Mouse (Mus musculus) liver, embryonic 12.5 days (tissue): ENCODE data around the gene Prdm10. TPM values are rescaled to one million over a fixed set of nuclear protein-coding genes. Genes with fewer than 3 reads are reported as not detected.

Experiments
- ATAC-seq: fragments of 200-750 bp; cut with Nextera tagmentation; 2 replicates; pipeline ENCODE4 v1.8.0; 2017; ENCODE audit warnings: moderate number of reproducible peaks, mild to moderate bottlenecking, moderate library complexity
- H3K27ac ChIP-seq: fragments of 300-500 bp; sonication (generic); 2 replicates; pipeline ENCODE4 v1.5.1; 2016; ENCODE audit warnings: mild to moderate bottlenecking
- H3K27me3 ChIP-seq: fragments of 300-500 bp; sonication (generic); replicated peaks from 2 replicates; pipeline ENCODE4 v1.6.1; 2016; ENCODE audit warnings: mild to moderate bottlenecking, moderate library complexity
- H3K36me3 ChIP-seq: fragments of 300-500 bp; sonication (generic); 2 replicates; pipeline ENCODE4 v1.6.1; 2016; ENCODE audit warnings: mild to moderate bottlenecking, moderate library complexity
- H3K4me1 ChIP-seq: fragments of 300-500 bp; sonication (generic); 2 replicates; pipeline ENCODE4 v1.6.1; 2016
- H3K4me2 ChIP-seq: fragments of 300-500 bp; sonication (generic); 2 replicates; pipeline ENCODE4 v1.6.1; 2016; ENCODE audit warnings: mild to moderate bottlenecking, moderate library complexity
- H3K4me3 ChIP-seq: fragments of 300-500 bp; sonication (generic); 2 replicates; pipeline ENCODE4 v1.5.1; 2016; ENCODE audit warnings: mild to moderate bottlenecking, moderate library complexity
- H3K9ac ChIP-seq: fragments of 300-500 bp; sonication (generic); 2 replicates; pipeline ENCODE4 v1.6.1; 2016; ENCODE audit warnings: mild to moderate bottlenecking, moderate library complexity
- H3K9me3 ChIP-seq: fragments of 300-500 bp; sonication (generic); replicated peaks from 2 replicates; pipeline ENCODE4 v1.6.1; 2016; ENCODE audit warnings: mild to moderate bottlenecking, moderate library complexity
- WGBS: fragments of 180-500 bp; shearing (Covaris S2); methylation state at CpG from one replicate; pipeline ENCODE4 v1.1.7; 2016; ENCODE audit not compliant: insufficient replicate concordance; 5-methylcytosine and 5-hydroxymethylcytosine counted together
- polyA plus RNA-seq: library from polyadenylated mRNA; unstranded; fragments of >200 nt; fragmentation: Nextera tagmentation; extraction: Ambion mirVana; gene quantifications from 2 replicates; pipeline ENCODE4 v1.2.1, GENCODE M21; 2016

The Prdm10 gene
- polyA plus RNA-seq, 1 experiment from 2014 or later = 4.7 TPM

DNA sequence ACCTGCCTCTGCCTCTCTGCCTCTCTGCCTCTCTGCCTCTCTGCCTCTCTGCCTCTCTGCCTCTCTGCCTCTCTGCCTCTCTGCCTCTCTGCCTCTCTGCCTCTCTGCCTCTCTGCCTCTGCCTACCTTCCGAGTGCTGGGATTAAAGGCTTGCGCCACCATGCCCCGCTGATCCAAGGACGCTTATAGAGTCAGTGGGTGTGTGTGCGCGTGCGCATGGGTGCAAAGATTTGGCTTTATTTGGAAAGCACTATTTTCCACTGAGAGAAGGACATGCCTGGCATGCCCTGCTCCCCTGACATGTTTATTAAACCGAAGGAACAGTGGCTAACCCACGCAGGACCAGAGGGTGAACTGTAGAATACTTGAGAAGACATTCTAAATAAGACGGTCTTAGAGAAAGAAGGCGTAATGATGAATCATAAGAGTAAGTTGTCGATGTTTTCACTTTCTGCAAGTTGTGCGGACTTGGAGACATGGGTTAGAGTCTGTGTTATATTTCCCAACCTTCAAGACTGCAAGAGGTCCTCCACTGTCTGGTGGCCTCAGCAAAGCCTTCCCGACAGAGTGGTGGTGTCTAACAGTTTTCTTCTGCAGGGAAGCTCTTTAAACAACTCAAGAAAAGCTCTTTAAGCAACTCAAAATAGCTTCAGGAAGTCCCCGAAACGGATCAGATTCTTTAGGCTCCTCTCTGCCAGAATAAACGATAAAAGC is 104.6 kb downstream of the Prdm10 start:
- 78% methylated on average over 17 of the region's 17 CpGs for WGBS
- Histone ChIP-seq H3K27ac (no peak overlapping the region), H3K4me3 (peak overlapping the region; percentile 94), H3K27me3 (no peaks in the 10 kb centered on the region), H3K36me3 (peaks cover 12% of the 10 kb centered on the region), H3K9me3 (no peaks in the 10 kb centered on the region), H3K9ac (peak overlapping the region; percentile 95; the same call in 1 of the 2 replicates), H3K4me1 (peaks cover 31% of the 10 kb centered on the region), H3K4me2 (peak overlapping the region; percentile 80)
- ATAC-seq = no peak

- peak overlapping the region; percentile 80 for H3K4me2 ChIP-seq
- H3K9me3 ChIP-seq = no peaks in the 10 kb centered on the region
- H3K9ac ChIP-seq = peak overlapping the region; percentile 95
- no peaks in the 10 kb centered on the region for H3K27me3 ChIP-seq
- H3K27ac ChIP-seq = no peak overlapping the region
- H3K4me1 ChIP-seq = peaks cover 31% of the 10 kb centered on the region
- peak; percentile 43 for ATAC-seq
- H3K4me3 ChIP-seq = peak overlapping the region; percentile 94
- H3K36me3 ChIP-seq = peaks cover 16% of the 10 kb centered on the region
- 26% methylated on average over 4 of the region's 4 CpGs for WGBS
Measured at GRCm38 (mm10) chr9:31385500-31385869, 105.1 kb downstream of the Prdm10 start.

GRCm38 (mm10) chr9:31385947-31386354 is 105.6 kb downstream of the Prdm10 start, which contains the start of gene Nfrkb:
Nfrkb (plus strand) TSS chr9:31386192.
- Histone ChIP-seq H3K9ac (peak within 1 kb of the TSS; percentile 95), H3K9me3 (no peaks in the 10 kb centered on the region), H3K36me3 (peaks cover 21% of the 10 kb centered on the region), H3K4me2 (peak within 1 kb of the TSS; percentile 80), H3K27ac (peak within 1 kb of the TSS; percentile 79), H3K27me3 (no peaks in the 10 kb centered on the region), H3K4me1 (peaks cover 31% of the 10 kb centered on the region), H3K4me3 (peak within 1 kb of the TSS; percentile 94)
- ATAC-seq = peak; percentile 97
- under 1% methylated on average over 45 of the region's 46 CpGs for whole genome bisulfite sequencing

- Histone ChIP-seq H3K4me3 (peak overlapping the region; percentile 94), H3K9me3 (no peaks in the 10 kb centered on the region), H3K9ac (peak overlapping the region; percentile 95), H3K36me3 (peaks cover 27% of the 10 kb centered on the region), H3K4me1 (peaks cover 31% of the 10 kb centered on the region), H3K27ac (peak overlapping the region; percentile 79), H3K27me3 (no peaks in the 10 kb centered on the region), H3K4me2 (peak overlapping the region; percentile 80)
- peak; percentile 60 for ATAC-seq
- WGBS = 8% methylated on average over 43 of the region's 44 CpGs
Measured at GRCm38 (mm10) chr9:31386368-31387180, 106.2 kb downstream of the Prdm10 start.

DNA sequence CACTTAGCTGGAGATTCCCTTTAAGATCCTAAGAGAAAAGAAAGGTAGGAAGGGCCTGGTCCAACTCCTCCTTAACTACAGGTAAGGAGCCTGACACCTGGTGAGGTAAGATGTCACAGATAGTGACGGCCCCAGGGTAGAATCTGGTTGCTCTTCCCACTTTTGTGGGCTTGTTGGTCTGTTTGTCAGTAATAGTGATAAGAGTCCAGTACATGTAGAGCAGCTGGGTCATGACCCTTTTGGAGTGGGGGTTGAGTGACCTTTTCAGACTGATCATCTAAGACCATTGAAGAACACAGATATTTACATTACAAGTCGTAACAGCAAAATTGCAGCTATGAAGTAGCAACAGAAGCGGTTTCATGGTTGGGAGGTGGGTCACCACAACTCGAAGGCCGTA is 106.9 kb downstream of the Prdm10 start:
- H3K4me1 ChIP-seq = peaks cover 31% of the 10 kb centered on the region
- H3K9ac ChIP-seq = peak overlapping the region; percentile 95
- ATAC-seq = no peak
- peak overlapping the region; percentile 80 for H3K4me2 ChIP-seq
- 68% methylated on average over 5 of the region's 5 CpGs for WGBS
- no peak overlapping the region for H3K27ac ChIP-seq
- H3K9me3 ChIP-seq = no peaks in the 10 kb centered on the region
- no peaks in the 10 kb centered on the region for H3K27me3 ChIP-seq
- H3K4me3 ChIP-seq = peak overlapping the region; percentile 94
- peaks cover 33% of the 10 kb centered on the region for H3K36me3 ChIP-seq

- Histone ChIP-seq H3K36me3 (peaks cover 100% of the 10 kb centered on the region), H3K4me2 (no peak overlapping the region), H3K27ac (no peak overlapping the region), H3K9me3 (no peaks in the 10 kb centered on the region), H3K4me1 (no peaks in the 10 kb centered on the region), H3K4me3 (no peak overlapping the region), H3K27me3 (no peaks in the 10 kb centered on the region), H3K9ac (no peak overlapping the region)
- ATAC-seq = no peak
- WGBS = 54% methylated on average over 4 of the region's 4 CpGs
Measured at GRCm38 (mm10) chr9:31400441-31400840, 120.1 kb downstream of the Prdm10 start.

DNA sequence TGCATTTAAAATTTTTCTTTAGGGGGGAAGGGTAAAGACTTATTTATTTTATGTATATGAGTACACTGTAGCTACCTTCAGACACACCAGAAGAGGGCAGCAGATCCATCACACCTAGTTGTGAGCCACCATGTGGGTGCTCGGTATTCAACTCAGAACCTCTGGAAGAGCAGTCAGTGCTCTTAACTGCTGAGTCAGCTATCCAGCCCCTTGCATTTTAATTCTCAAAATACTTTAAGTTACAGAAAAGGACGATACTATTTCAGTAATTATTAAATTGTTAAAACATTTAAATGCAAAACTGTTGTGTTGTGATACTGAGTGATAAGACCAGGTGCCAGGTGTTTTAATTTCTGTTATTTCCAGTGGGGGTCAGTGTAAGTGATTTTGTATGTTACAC is 124.0 kb downstream of the Prdm10 start:
- 83% methylated on average over 2 of the region's 2 CpGs for WGBS
- Histone ChIP-seq H3K9ac (no peak overlapping the region), H3K4me3 (no peak overlapping the region), H3K36me3 (peaks cover 92% of the 10 kb centered on the region), H3K9me3 (no peaks in the 10 kb centered on the region), H3K4me1 (no peaks in the 10 kb centered on the region), H3K4me2 (no peak overlapping the region), H3K27ac (no peak overlapping the region), H3K27me3 (no peaks in the 10 kb centered on the region)
- no peak for ATAC-seq

- peaks cover 92% of the 10 kb centered on the region for H3K36me3 ChIP-seq
- WGBS = 53% methylated on average over 6 of the region's 6 CpGs
Measured at GRCm38 (mm10) chr9:31405217-31405616, 124.9 kb downstream of the Prdm10 start.

DNA sequence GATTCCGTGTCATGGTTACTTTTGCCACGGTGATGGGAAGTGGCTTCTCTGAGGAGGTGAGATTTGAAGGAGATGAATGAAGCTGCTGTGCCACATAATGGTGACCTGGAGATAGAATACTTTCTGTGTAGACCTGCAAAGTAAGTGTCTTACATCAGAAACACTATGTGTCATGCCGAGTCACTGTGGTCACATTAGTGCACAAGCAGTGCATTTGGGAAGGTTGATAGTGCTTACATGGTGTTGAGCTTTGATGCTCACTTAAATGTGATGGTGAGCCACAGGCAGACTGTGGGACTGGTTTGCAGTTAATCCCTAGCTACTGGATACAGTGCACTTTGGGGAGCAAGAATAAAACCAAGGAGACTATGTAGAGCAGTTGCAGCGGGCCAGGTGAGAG is 131.8 kb downstream of the Prdm10 start:
- Histone ChIP-seq H3K36me3 (peaks cover 94% of the 10 kb centered on the region), H3K4me3 (no peak overlapping the region), H3K9me3 (no peaks in the 10 kb centered on the region), H3K27ac (no peak overlapping the region), H3K27me3 (no peaks in the 10 kb centered on the region), H3K9ac (no peak overlapping the region), H3K4me1 (no peaks in the 10 kb centered on the region), H3K4me2 (no peak overlapping the region)
- 63% methylated on average over 4 of the region's 4 CpGs for WGBS
- ATAC-seq = no peak

More at GRCm38 (mm10) chr9:31405217-31405616, 124.9 kb downstream of the Prdm10 start:
- ATAC-seq = 0 out of 2 replicates have a peak, but pooled peaks have one; percentile 35
- Histone ChIP-seq H3K9me3 (no peaks in the 10 kb centered on the region), H3K4me1 (no peaks in the 10 kb centered on the region), H3K4me2 (no peak overlapping the region), H3K27ac (no peak overlapping the region), H3K9ac (no peak overlapping the region), H3K27me3 (no peaks in the 10 kb centered on the region), H3K4me3 (no peak overlapping the region)

DNA sequence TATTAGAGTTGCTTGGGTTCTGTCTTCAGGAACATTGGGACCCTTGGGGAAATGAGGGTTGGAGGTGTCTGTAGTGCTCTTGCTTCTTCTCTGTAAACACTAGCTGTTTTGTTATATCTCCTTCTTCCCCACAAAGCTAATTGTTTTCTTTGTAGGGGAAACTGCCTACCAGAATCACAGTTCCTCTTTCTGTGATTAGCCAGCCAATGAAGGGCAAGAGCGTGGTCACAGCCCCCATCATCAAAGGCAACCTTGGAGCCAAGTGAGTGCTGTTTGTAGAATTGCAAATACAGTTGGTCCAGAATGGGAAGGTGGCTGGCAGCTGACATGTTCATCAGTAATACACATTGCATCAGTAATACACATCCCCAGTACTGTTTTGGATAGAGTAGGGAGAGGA is 138.5 kb downstream of the Prdm10 start:
- Histone ChIP-seq H3K4me1 (peaks cover 19% of the 10 kb centered on the region), H3K27me3 (no peaks in the 10 kb centered on the region), H3K4me3 (no peak overlapping the region), H3K9me3 (no peaks in the 10 kb centered on the region), H3K4me2 (no peak overlapping the region), H3K9ac (no peak overlapping the region), H3K36me3 (peaks cover 85% of the 10 kb centered on the region), H3K27ac (no peak overlapping the region)
- WGBS = 73% methylated on average over 1 of the region's 1 CpGs
- ATAC-seq = no peak

DNA sequence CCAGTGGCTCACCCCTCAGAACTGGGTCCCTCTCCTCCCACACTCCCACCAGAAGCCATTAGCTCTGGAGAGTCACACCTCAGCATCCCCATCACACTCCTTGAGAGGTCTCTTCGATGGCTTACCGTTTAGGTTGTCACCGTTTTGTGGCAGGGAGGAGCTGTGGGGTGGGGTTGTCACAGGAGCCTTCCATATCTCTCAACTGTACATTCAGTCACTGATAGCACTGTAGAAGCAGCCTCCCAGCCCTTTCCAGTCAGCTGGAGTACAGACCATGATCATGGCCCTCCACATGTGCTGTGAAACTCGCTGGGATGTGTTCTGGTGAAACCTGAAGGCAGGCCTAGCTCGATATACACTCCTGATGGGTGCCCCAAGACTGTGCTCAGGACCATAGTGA is 141.8 kb downstream of the Prdm10 start:
- Histone ChIP-seq H3K9me3 (no peaks in the 10 kb centered on the region), H3K9ac (no peak overlapping the region), H3K4me1 (peaks cover 19% of the 10 kb centered on the region), H3K27me3 (no peaks in the 10 kb centered on the region), H3K27ac (peak overlapping the region; percentile 27; the same call in 1 of the 2 replicates), H3K36me3 (peaks cover 56% of the 10 kb centered on the region), H3K4me2 (peak overlapping the region; percentile 34), H3K4me3 (no peak overlapping the region)
- 39% methylated on average over 5 of the region's 5 CpGs for WGBS
- peak; percentile 96 for ATAC-seq

GRCm38 (mm10) chr9:31428971-31429370 is 148.6 kb downstream of the Prdm10 start:
- peaks cover under 1% of the 10 kb centered on the region; the same call in 1 of the 2 replicates for H3K36me3 ChIP-seq
- WGBS = 81% methylated on average over 7 of the region's 7 CpGs
- H3K27ac ChIP-seq = no peak overlapping the region
- H3K4me1 ChIP-seq = no peaks in the 10 kb centered on the region
- no peaks in the 10 kb centered on the region for H3K9me3 ChIP-seq
- H3K4me2 ChIP-seq = no peak overlapping the region
- H3K9ac ChIP-seq = no peak overlapping the region
- no peak for ATAC-seq
- no peaks in the 10 kb centered on the region for H3K27me3 ChIP-seq
- H3K4me3 ChIP-seq = no peak overlapping the region
